Mouse (Mus musculus): ENCODE measurements at regions not wholly inside any gene's neighbourhood (a gene's known extent, or its start where the extent isn't known, plus 50 kb on each side); places are given as distances from the start of the nearest gene placed in this dataset.

- WGBS = 71% methylated on average over 2 of the region's 2 CpGs
Measured at GRCm38 (mm10) chr13:37290636-37291035, 54.4 kb upstream of the Ly86 start.

GRCm38 (mm10) chr13:37288993-37289392 lies 56.0 kb upstream of the Ly86 start:
- Histone ChIP-seq H3K9ac (ENCODE audit: low read depth, low read length) (no peak overlapping the region), H3K4me1 (ENCODE audit: control insufficient read depth, insufficient read depth, low read length) (no peaks in the 10 kb centered on the region), H3K27me3 (ENCODE audit: control insufficient read depth, insufficient read depth, low read length) (no peaks in the 10 kb centered on the region), H3K79me2 (ENCODE audit: control insufficient read depth, insufficient read depth, low read length) (no peaks in the 10 kb centered on the region), H3K4me3 (ENCODE audit: insufficient read depth, low read depth, low read length) (no peak overlapping the region), H3K27ac (replicated peaks; ENCODE audit: insufficient read depth, low read depth, low read length) (no peak overlapping the region), H3K36me3 (ENCODE audit: control insufficient read depth, insufficient read depth, low read length) (no peaks in the 10 kb centered on the region)
- TF ChIP-seq CTCF (IDR thresholded peaks at IDR 0.05; ENCODE audit: low read depth, low read length) (no peak), POLR2A (IDR thresholded peaks at IDR 0.05; ENCODE audit: extremely low read depth, insufficient read depth, low read length) (no peak)
- no peak for DNase-seq (ENCODE audit: extremely low read depth, low read depth, low spot score)
- WGBS = 82% methylated on average over 1 of the region's 1 CpGs

More at GRCm38 (mm10) chr13:37290636-37291035, 54.4 kb upstream of the Ly86 start:
- Histone ChIP-seq H3K27ac (replicated peaks; ENCODE audit: insufficient read depth, low read depth, low read length) (no peak overlapping the region), H3K4me3 (ENCODE audit: insufficient read depth, low read depth, low read length) (no peak overlapping the region), H3K4me1 (ENCODE audit: control insufficient read depth, insufficient read depth, low read length) (no peaks in the 10 kb centered on the region), H3K79me2 (ENCODE audit: control insufficient read depth, insufficient read depth, low read length) (no peaks in the 10 kb centered on the region), H3K36me3 (ENCODE audit: control insufficient read depth, insufficient read depth, low read length) (no peaks in the 10 kb centered on the region), H3K27me3 (ENCODE audit: control insufficient read depth, insufficient read depth, low read length) (no peaks in the 10 kb centered on the region), H3K9ac (ENCODE audit: low read depth, low read length) (no peak overlapping the region)
- peak; percentile 8 for DNase-seq (ENCODE audit: extremely low read depth, low read depth, low spot score)
- TF ChIP-seq POLR2A (IDR thresholded peaks at IDR 0.05; ENCODE audit: extremely low read depth, insufficient read depth, low read length) = no peak
- no peak for TF ChIP-seq CTCF (IDR thresholded peaks at IDR 0.05; ENCODE audit: low read depth, low read length)

GRCm38 (mm10) chr13:37282515-37282914 lies 62.5 kb upstream of the Ly86 start:
- Histone ChIP-seq H3K9ac (ENCODE audit: low read depth, low read length) (no peak overlapping the region), H3K36me3 (ENCODE audit: control insufficient read depth, insufficient read depth, low read length) (no peaks in the 10 kb centered on the region), H3K4me1 (ENCODE audit: control insufficient read depth, insufficient read depth, low read length) (no peaks in the 10 kb centered on the region; the same call in 1 of the 2 replicates), H3K27ac (replicated peaks; ENCODE audit: insufficient read depth, low read depth, low read length) (no peak overlapping the region), H3K4me3 (ENCODE audit: insufficient read depth, low read depth, low read length) (no peak overlapping the region), H3K27me3 (ENCODE audit: control insufficient read depth, insufficient read depth, low read length) (no peaks in the 10 kb centered on the region), H3K79me2 (ENCODE audit: control insufficient read depth, insufficient read depth, low read length) (no peaks in the 10 kb centered on the region)
- TF ChIP-seq CTCF (IDR thresholded peaks at IDR 0.05; ENCODE audit: low read depth, low read length) (no peak), POLR2A (IDR thresholded peaks at IDR 0.05; ENCODE audit: extremely low read depth, insufficient read depth, low read length) (no peak)
- DNase-seq (ENCODE audit: extremely low read depth, low read depth, low spot score) = no peak
- 80% methylated on average over 5 of the region's 5 CpGs for WGBS

GRCm38 (mm10) chr13:37279078-37279789 lies 65.8 kb upstream of the Ly86 start:
- TF ChIP-seq CTCF (IDR thresholded peaks at IDR 0.05; ENCODE audit: low read depth, low read length) = peak; percentile 34; the same call in 1 of the 2 replicates
- TF ChIP-seq POLR2A (IDR thresholded peaks at IDR 0.05; ENCODE audit: extremely low read depth, insufficient read depth, low read length) = no peak
- Histone ChIP-seq H3K79me2 (ENCODE audit: control insufficient read depth, insufficient read depth, low read length) (no peaks in the 10 kb centered on the region), H3K27me3 (ENCODE audit: control insufficient read depth, insufficient read depth, low read length) (no peaks in the 10 kb centered on the region), H3K4me3 (ENCODE audit: insufficient read depth, low read depth, low read length) (no peak overlapping the region), H3K27ac (replicated peaks; ENCODE audit: insufficient read depth, low read depth, low read length) (no peak overlapping the region), H3K4me1 (ENCODE audit: control insufficient read depth, insufficient read depth, low read length) (no peaks in the 10 kb centered on the region; the same call in 1 of the 2 replicates), H3K36me3 (ENCODE audit: control insufficient read depth, insufficient read depth, low read length) (no peaks in the 10 kb centered on the region), H3K9ac (ENCODE audit: low read depth, low read length) (no peak overlapping the region)
- 88% methylated on average over 8 of the region's 8 CpGs for WGBS
- no peak for DNase-seq (ENCODE audit: extremely low read depth, low read depth, low spot score)

GRCm38 (mm10) chr13:37249581-37250461 lies 95.2 kb upstream of the Ly86 start:
- Histone ChIP-seq H3K36me3 (ENCODE audit: control insufficient read depth, insufficient read depth, low read length) (no peaks in the 10 kb centered on the region), H3K9ac (ENCODE audit: low read depth, low read length) (no peak overlapping the region), H3K4me1 (ENCODE audit: control insufficient read depth, insufficient read depth, low read length) (no peaks in the 10 kb centered on the region), H3K4me3 (ENCODE audit: insufficient read depth, low read depth, low read length) (no peak overlapping the region), H3K79me2 (ENCODE audit: control insufficient read depth, insufficient read depth, low read length) (no peaks in the 10 kb centered on the region), H3K27me3 (ENCODE audit: control insufficient read depth, insufficient read depth, low read length) (no peaks in the 10 kb centered on the region), H3K27ac (replicated peaks; ENCODE audit: insufficient read depth, low read depth, low read length) (no peak overlapping the region)
- no peak for DNase-seq (ENCODE audit: extremely low read depth, low read depth, low spot score)
- 65% methylated on average over 14 of the region's 14 CpGs for whole genome bisulfite sequencing
- TF ChIP-seq POLR2A (IDR thresholded peaks at IDR 0.05; ENCODE audit: extremely low read depth, insufficient read depth, low read length) (no peak), CTCF (IDR thresholded peaks at IDR 0.05; ENCODE audit: low read depth, low read length) (no peak)
